Mouse (Mus musculus) heart, postnatal 10 days (tissue): Measurements from ENCODE around the gene Nhlh1. TPM values are rescaled to one million over a fixed set of nuclear protein-coding genes. Genes with fewer than 3 reads are reported as not detected.

Source experiments
- DNase-seq, 2 experiments: peaks; one replicate each; pipeline ENCODE4 v3.0.0; 2021
- intact Hi-C: fragments of 180-260 bp; cut with DNase I; formaldehyde crosslinking; loops from one replicate; pipeline ENCODE4 v1.15.1; 2025
- total RNA-seq, 2 experiments: library from RNA; stranded (reverse); gene quantifications; 2 replicates each; pipeline ENCODE4 v1.2.3; 2021

The Nhlh1 gene
- total RNA-seq, 2 experiments from 2014 or later = not detected

GRCm38 (mm10) chr1:172056251-172056650 is 1.1 kb downstream of the Nhlh1 start:
- intact Hi-C loops = no loop called here
- no peak for DNase-seq

DNA sequence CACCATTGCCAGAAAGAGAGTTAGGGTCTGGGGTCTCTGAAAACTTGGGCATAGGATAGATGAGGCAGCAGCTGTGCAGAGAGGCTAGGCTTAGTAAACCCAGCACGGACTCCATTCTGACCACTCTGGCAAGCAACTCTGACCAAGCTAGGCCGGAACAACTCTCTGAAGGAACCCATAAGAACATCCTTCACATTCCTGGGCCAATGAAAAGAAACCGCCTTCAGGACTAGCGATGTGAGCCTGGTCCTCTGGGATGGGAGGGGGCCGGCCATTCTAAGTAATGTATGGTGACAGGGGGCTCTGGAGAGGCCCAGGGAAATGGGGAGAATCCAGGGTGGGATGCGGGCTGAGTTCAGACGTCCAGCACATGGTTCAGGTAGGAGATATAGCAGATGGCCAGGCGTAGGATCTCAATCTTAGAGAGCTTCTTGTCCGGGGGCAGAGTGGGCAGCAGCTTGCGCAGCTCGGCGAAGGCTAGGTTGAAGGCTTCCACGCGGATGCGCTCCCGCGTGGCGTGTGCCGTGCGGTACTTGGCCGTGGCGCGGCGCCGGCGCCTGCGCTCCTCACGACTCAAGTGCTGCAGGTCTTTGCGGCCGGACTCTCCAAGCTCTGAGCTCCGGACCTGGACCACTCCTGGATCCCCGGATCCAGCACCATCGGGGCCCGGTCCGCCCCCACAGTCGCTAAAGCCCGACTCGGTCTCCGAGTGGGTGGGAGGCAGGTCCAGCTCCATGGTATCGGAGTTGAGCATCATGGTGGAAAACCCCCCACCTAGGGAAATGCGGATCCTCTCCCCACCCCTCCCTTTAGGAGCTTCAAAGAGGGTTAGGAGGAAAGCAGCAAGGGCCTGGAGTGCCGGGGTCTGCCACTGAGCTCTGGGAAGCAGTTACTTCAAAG is 3.6 kb downstream of the Nhlh1 start:
- intact Hi-C loops = no loop called here
- no peak for DNase-seq

- no peak for DNase-seq
- intact Hi-C loops = no loop called here
These were observed 4.5 kb downstream of the Nhlh1 start for GRCm38 (mm10) chr1:172052766-172053279.

- DNase-seq = no peak
- intact Hi-C loops = loop anchor here (5.0 to 10.0 kb wide), 4 partner anchors 48 to 446 kb away; no protein-coding TSS in a partner anchor
These were observed 8.1 kb downstream of the Nhlh1 start for GRCm38 (mm10) chr1:172049131-172049782.

DNA sequence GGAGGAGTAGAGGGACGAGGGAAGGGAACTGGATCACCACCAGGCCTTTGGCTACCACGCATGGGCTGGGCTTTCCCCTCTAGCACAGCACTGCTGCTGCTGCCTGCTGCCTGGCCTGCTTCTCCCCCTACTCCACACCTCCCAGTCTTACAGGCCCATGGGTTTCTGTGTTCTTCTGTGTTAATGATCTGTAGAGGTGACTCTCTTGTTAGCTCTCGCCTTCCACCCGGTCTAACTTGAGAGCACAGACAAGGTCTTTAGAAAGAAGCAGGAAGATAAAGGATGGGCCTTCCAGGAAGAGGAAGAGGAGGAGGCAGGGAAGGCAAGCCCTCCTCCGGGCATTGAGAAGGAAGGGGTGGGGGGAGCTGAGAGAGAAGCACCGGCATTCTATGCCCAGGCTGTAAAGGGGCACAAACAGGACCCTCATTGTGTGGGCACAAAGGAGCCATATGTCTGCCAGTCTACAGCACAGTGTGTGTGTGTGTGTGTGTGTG is 9.1 kb downstream of the Nhlh1 start:
- no peak for DNase-seq
- intact Hi-C loops = loop anchor here (5.0 to 10.0 kb wide), 4 partner anchors 49 to 447 kb away; no protein-coding TSS in a partner anchor

GRCm38 (mm10) chr1:172046938-172047337 is 10.4 kb downstream of the Nhlh1 start:
- intact Hi-C loops = loop anchor here (1.0 to 10.0 kb wide), 6 partner anchors 50 to 448 kb away; no protein-coding TSS in a partner anchor
- DNase-seq = peak; percentile 71 to 83

- intact Hi-C loops = loop anchor here (5.0 to 10.0 kb wide), 4 partner anchors 51 to 448 kb away; no protein-coding TSS in a partner anchor
- DNase-seq = no peak
These were observed 11.0 kb downstream of the Nhlh1 start for GRCm38 (mm10) chr1:172046410-172046809.

- peak in 1 of 2 experiments; percentile 42 for DNase-seq
- intact Hi-C loops = no loop called here
These were observed 27.5 kb downstream of the Nhlh1 start for GRCm38 (mm10) chr1:172029914-172030313.

DNA sequence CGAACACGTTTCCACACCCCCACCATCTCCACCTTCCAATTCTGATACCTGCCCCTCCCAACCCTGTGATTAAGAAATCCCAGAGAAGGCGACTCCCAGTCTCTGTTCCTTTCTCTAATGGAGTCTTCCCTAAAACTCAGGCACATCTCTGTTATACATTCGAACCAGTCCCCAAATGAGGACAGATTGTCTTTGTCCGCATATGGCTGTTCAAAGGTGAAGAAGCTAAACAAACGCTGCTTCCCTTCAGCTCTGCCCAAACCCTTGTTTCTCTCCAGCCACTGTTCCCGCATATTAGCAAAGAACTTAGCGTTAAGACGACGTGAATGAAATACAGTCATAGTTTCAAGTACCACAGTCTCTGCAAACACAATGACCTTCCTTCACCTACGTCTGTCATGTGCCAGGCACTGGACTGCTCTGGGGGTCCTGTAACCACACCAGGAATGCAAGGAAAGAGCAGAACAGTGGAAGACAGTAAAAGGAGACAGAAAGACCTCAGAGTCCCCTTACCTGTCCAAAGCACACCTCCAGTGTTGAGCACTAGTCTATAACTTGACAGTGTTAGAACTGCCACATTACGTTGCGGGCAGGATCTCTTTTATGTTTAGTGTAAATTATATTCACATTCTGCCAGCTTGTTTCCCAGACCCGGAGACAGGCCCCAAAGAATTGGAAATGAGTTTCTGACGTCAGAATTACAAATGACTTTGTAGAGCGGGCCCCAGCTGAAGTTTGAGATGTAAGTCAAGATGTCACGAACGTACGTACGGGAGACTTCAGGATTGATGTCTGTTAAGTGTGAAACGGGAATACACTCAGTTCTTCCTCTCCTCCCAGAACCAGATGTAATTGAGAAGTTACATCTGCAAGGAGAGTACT is 28.7 kb downstream of the Nhlh1 start, which contains the start of gene Vangl2:
Gene Vangl2, minus strand, starts transcription at position 51 of the 882 bp plus-strand sequence.
- no peak for DNase-seq
- intact Hi-C loops = no loop called here

GRCm38 (mm10) chr1:172027809-172028102 is 29.6 kb downstream of the Nhlh1 start:
- intact Hi-C loops = no loop called here
- no peak for DNase-seq

DNA sequence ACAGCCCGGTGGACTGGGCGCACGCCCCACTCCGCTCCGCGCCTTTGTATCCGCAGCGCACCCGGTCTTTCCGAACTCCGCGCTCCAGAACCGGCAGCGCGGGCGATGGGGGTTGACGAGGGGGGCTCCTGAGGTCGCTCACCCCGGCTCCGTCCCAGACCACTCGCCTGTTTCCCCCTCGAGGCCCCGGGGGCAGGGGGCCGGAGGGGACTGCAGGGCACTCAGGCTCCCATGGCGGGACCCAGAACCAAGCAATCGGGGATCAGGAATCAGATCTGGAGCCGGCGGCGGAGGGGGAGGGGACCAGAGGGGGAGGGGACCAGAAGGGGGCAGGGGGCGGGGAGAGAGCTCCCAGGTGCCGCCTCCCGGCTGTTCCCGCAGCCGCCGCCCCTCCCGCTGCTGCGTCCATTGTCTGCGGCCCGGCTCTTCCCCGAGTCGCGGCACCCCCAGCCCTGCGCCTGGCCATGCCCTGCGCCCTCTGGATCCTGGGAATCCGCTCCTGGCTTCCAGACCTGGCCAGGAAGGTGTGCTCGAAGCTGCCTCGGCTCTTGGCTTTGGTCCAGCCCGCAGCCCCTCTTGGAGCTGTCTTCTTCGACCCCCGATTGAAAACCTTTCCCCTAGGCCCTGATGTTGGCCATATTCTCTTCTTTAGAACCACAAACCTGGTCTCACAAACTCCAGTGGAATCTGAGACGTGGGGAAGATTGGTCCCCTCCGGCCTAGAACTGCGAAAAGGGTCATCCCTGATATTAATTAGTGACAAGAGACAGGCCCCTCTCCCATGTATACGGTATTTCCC is 30.2 kb downstream of the Nhlh1 start:
- intact Hi-C loops = no loop called here

GRCm38 (mm10) chr1:172026201-172026901 is 31.0 kb downstream of the Nhlh1 start:
- intact Hi-C loops = no loop called here
- DNase-seq = no peak

More for the DNA sequence above, 30.2 kb downstream of the Nhlh1 start:
- peak; percentile 90 to 93 for DNase-seq

DNA sequence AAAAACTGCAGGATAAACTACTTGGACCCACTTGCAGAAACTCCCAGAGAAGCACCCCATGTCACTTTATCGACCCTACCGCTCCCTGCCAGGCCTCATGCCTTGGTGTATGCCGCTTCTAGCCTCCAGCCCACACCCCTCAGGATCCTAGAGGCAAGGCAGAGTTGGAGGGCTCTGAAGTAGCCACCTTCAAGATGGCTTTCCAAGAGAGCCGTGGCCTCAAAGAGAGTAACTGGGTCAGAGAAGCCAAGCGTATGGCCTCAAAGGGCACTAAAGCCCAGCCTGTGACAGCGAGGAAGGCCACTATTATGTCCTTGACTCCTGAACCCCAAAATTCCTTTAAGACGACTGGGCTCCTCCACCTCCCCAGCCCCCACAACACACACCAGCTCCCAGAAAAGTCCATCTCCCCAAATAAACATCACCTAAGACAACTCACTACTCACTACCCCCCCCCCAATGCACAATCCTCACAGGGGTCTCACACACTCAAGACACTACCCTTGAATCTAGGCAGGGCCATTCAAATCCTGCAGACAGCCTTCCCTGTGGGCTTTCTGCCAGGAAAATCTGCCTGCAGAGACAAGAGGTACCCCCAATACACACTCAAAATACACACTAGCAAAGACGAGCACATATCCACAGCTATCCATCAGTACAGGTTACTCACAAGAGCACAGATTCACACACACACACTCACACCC is 32.0 kb downstream of the Nhlh1 start:
- DNase-seq = no peak
- intact Hi-C loops = no loop called here

GRCm38 (mm10) chr1:172024140-172024895 is 33.1 kb downstream of the Nhlh1 start:
- intact Hi-C loops = no loop called here
- DNase-seq = no peak

- intact Hi-C loops = no loop called here
- DNase-seq = no peak
These were observed 37.4 kb downstream of the Nhlh1 start for GRCm38 (mm10) chr1:172019863-172020521.

GRCm38 (mm10) chr1:172019339-172019738 is 38.0 kb downstream of the Nhlh1 start:
- intact Hi-C loops = no loop called here
- DNase-seq = no peak
